Comparison of ENCODE assay signal across 23 mouse cellular contexts in genomic region chr13:114144052-114145046, GRCm38 (mm10).
DNase-seq lines count a peak whose midpoint lies in the region; ATAC-seq lines count a peak whose summit lies in the region.
"Had no signal": no experiment of that assay in that cellular context is flagged by ENCODE, and none has a peak within 500 bp of the region (broad histone marks: within the 10 kb centered on the region; RNA-seq: fewer than 3 reads in every experiment).

No protein-coding gene starts in this region.

- H3K27me3 ChIP-seq in hindbrain, embryonic 14.5 days (ENCODE audit: control insufficient read depth, insufficient read depth, low read length) = no peaks in the 10 kb centered on the region
- no peaks in the 10 kb centered on the region for H3K27me3 ChIP-seq in hindbrain, embryonic 10.5 days (ENCODE audit: insufficient read depth, poor library complexity, severe bottlenecking)
- no peaks in the 10 kb centered on the region for H3K27me3 ChIP-seq in midbrain, embryonic 13.5 days
- no peaks in the 10 kb centered on the region for H3K27me3 ChIP-seq in midbrain, embryonic 15.5 days (replicated peaks)
- no peaks in the 10 kb centered on the region for H3K27me3 ChIP-seq in hindbrain, embryonic 15.5 days
- H3K27me3 ChIP-seq: embryonic facial prominence, embryonic 12.5 days; intestine, embryonic 15.5 days; limb, embryonic 13.5 days; liver, embryonic 15.5 days had no signal

- no peaks in the 10 kb centered on the region for H3K36me3 ChIP-seq in hindbrain, embryonic 14.5 days (replicated peaks; ENCODE audit: control insufficient read depth, insufficient read depth)
- no peaks in the 10 kb centered on the region for H3K36me3 ChIP-seq in hindbrain, embryonic 10.5 days
- H3K36me3 ChIP-seq in midbrain, embryonic 13.5 days = no peaks in the 10 kb centered on the region
- H3K36me3 ChIP-seq in midbrain, embryonic 15.5 days (replicated peaks) = no peaks in the 10 kb centered on the region
- no peaks in the 10 kb centered on the region for H3K36me3 ChIP-seq in hindbrain, embryonic 15.5 days
- H3K36me3 ChIP-seq: embryonic facial prominence, embryonic 12.5 days; intestine, embryonic 15.5 days; limb, embryonic 13.5 days; liver, embryonic 15.5 days had no signal

- 52% methylated on average over 15 of the region's 15 CpGs for WGBS in hindbrain, embryonic 14.5 days
- 79% methylated on average over 15 of the region's 15 CpGs for WGBS in hindbrain, embryonic 10.5 days
- WGBS in midbrain, embryonic 13.5 days = 71% methylated on average over 15 of the region's 15 CpGs
- 55% methylated on average over 15 of the region's 15 CpGs for WGBS in midbrain, embryonic 15.5 days
- WGBS in hindbrain, embryonic 15.5 days = 44% methylated on average over 15 of the region's 15 CpGs

- H3K4me1 ChIP-seq in hindbrain, embryonic 14.5 days (replicated peaks; ENCODE audit: control insufficient read depth, insufficient read depth, low read length) = peaks cover 16% of the 10 kb centered on the region
- 0 out of 2 replicates have a peak, but pooled peaks cover 3% of the 10 kb centered on the region for H3K4me1 ChIP-seq in hindbrain, embryonic 10.5 days (replicated peaks)
- H3K4me1 ChIP-seq in midbrain, embryonic 13.5 days (replicated peaks) = peaks cover 13% of the 10 kb centered on the region; the same call in 1 of the 2 replicates
- H3K4me1 ChIP-seq in midbrain, embryonic 15.5 days = 0 out of 2 replicates have a peak, but pooled peaks cover 2% of the 10 kb centered on the region
- H3K4me1 ChIP-seq in hindbrain, embryonic 15.5 days (replicated peaks) = peaks cover 26% of the 10 kb centered on the region
- H3K4me1 ChIP-seq: intestine, embryonic 15.5 days; liver, embryonic 15.5 days had no signal

- ATAC-seq in hindbrain, embryonic 14.5 days (ENCODE audit: low FRiP score) = no peak
- peak; percentile 38; the same call in 1 of the 2 replicates for ATAC-seq in midbrain, embryonic 13.5 days
- ATAC-seq in midbrain, embryonic 15.5 days (replicated peaks) = no peak
- no peak for ATAC-seq in hindbrain, embryonic 15.5 days (ENCODE audit: low FRiP score, low read depth)
- ATAC-seq: intestine, embryonic 15.5 days had no signal

- H3K4me3 ChIP-seq in hindbrain, embryonic 14.5 days (replicated peaks; ENCODE audit: low read length) = no peak overlapping the region
- no peak overlapping the region for H3K4me3 ChIP-seq in hindbrain, embryonic 10.5 days
- no peak overlapping the region for H3K4me3 ChIP-seq in midbrain, embryonic 13.5 days (replicated peaks)
- H3K4me3 ChIP-seq in midbrain, embryonic 15.5 days = no peak overlapping the region
- H3K4me3 ChIP-seq in hindbrain, embryonic 15.5 days = no peak overlapping the region
- H3K4me3 ChIP-seq: embryonic facial prominence, embryonic 12.5 days; erythroblast, embryonic 14.5 days; intestine, embryonic 15.5 days; layer of hippocampus, adult 2 months; limb, embryonic 13.5 days; liver, embryonic 15.5 days had no signal

- no peak overlapping the region; the same call in 1 of the 2 replicates for H3K27ac ChIP-seq in hindbrain, embryonic 14.5 days
- H3K27ac ChIP-seq in hindbrain, embryonic 10.5 days = no peak overlapping the region
- H3K27ac ChIP-seq in midbrain, embryonic 13.5 days = no peak overlapping the region
- no peak overlapping the region for H3K27ac ChIP-seq in midbrain, embryonic 15.5 days
- H3K27ac ChIP-seq in hindbrain, embryonic 15.5 days (replicated peaks) = no peak overlapping the region
- H3K27ac ChIP-seq: embryonic facial prominence, embryonic 12.5 days; intestine, embryonic 15.5 days; kidney, postnatal 0 days; layer of hippocampus, adult 2 months; limb, embryonic 13.5 days; liver, embryonic 15.5 days; macrophage had no signal

- H3K9me3 ChIP-seq in hindbrain, embryonic 14.5 days (ENCODE audit: control insufficient read depth, low read length) = no peaks in the 10 kb centered on the region
- no peaks in the 10 kb centered on the region for H3K9me3 ChIP-seq in hindbrain, embryonic 10.5 days
- no peaks in the 10 kb centered on the region for H3K9me3 ChIP-seq in midbrain, embryonic 13.5 days
- no peaks in the 10 kb centered on the region for H3K9me3 ChIP-seq in midbrain, embryonic 15.5 days
- no peaks in the 10 kb centered on the region for H3K9me3 ChIP-seq in hindbrain, embryonic 15.5 days
- H3K9me3 ChIP-seq: embryonic facial prominence, embryonic 12.5 days; intestine, embryonic 15.5 days; limb, embryonic 13.5 days; liver, embryonic 15.5 days had no signal

- H3K4me2 ChIP-seq in hindbrain, embryonic 14.5 days (replicated peaks) = 0 out of 2 replicates have a peak overlapping the region, but pooled peaks have one; percentile 4
- H3K4me2 ChIP-seq in midbrain, embryonic 13.5 days (replicated peaks) = no peak overlapping the region
- no peak overlapping the region for H3K4me2 ChIP-seq in midbrain, embryonic 15.5 days
- H3K4me2 ChIP-seq in hindbrain, embryonic 15.5 days = 0 out of 2 replicates have a peak overlapping the region, but pooled peaks have one; percentile 2
- H3K4me2 ChIP-seq: embryonic facial prominence, embryonic 12.5 days; intestine, embryonic 15.5 days; limb, embryonic 13.5 days; liver, embryonic 15.5 days had no signal

- no peak overlapping the region for H3K9ac ChIP-seq in hindbrain, embryonic 14.5 days
- no peak overlapping the region for H3K9ac ChIP-seq in midbrain, embryonic 13.5 days (replicated peaks)
- no peak overlapping the region for H3K9ac ChIP-seq in midbrain, embryonic 15.5 days
- H3K9ac ChIP-seq in hindbrain, embryonic 15.5 days = no peak overlapping the region
- H3K9ac ChIP-seq: embryonic facial prominence, embryonic 12.5 days; intestine, embryonic 15.5 days; limb, embryonic 13.5 days; liver, embryonic 15.5 days had no signal

- DNase-seq in hindbrain, embryonic 14.5 days (ENCODE audit: low spot score) = no peak
- DNase-seq in hindbrain, embryonic 10.5 days (ENCODE audit: low spot score) = no peak
- DNase-seq in urinary bladder, adult 2 months (ENCODE audit: low spot score) = no peak
- no peak for DNase-seq in right cerebral cortex, postnatal 36 days (ENCODE audit: low spot score in 2 of 2)
- DNase-seq: adrenal gland, adult 2 months; gastrocnemius, postnatal 10 days; heart, adult 18-20 months; heart, postnatal 36 days; layer of hippocampus, postnatal 36 days; midbrain, embryonic 14.5 days; right cerebral cortex, postnatal 14 days; thymus, postnatal 36 days had no signal

Comparison
In these comparisons a context has a peak if more than half of its experiments do, and no peak if none do; other contexts are left out.
1. H3K4me2 ChIP-seq: peak in hindbrain, embryonic 14.5 days (single experiment) and hindbrain, embryonic 15.5 days (single experiment); none in midbrain, embryonic 13.5 days (single experiment) and midbrain, embryonic 15.5 days (single experiment).